Mouse (Mus musculus) CH12.LX (cell line): ENCODE results near the gene Plpp3.

ENCODE experiments used
- CHD1 ChIP-seq: IDR thresholded peaks from 2 replicates; pipeline ENCODE4 v1.6.1; 2012; ENCODE audit warnings: low read depth, low read length, improper control_type of control experiment, inconsistent platforms
- CTCF ChIP-seq, 2 experiments: IDR thresholded peaks in 1 of 2; conservative IDR thresholded peaks in 1 of 2; 2 replicates each; pipeline ENCODE4 v1.5.1; 2011 to 2012; ENCODE audit warnings: low read depth in 2 of 2, low read length in 2 of 2, improper control_type of control experiment in 1 of 2, inconsistent platforms in 1 of 2, mild to moderate bottlenecking in 1 of 2, moderate library complexity in 1 of 2
- POLR2A ChIP-seq: IDR thresholded peaks from 2 replicates; pipeline ENCODE4 v1.6.1; 2011; ENCODE audit warnings: low read depth, mild to moderate bottlenecking, improper control_type of control experiment, low read length

GRCm38 (mm10) chr4:105257667-105258560 is 100.8 kb downstream of the Plpp3 start:
- TF ChIP-seq CTCF (conservative IDR thresholded peaks at IDR 0.05 in 1 of 2, IDR thresholded peaks at IDR 0.05 in 1 of 2; ENCODE audit: low read depth in 2 of 2, low read length in 2 of 2) (no peak), POLR2A (no peak), CHD1 (no peak)
